22 mouse cellular contexts compared by ENCODE assay signal in genomic region chr3:133968176-133968575, GRCm38 (mm10).
DNase-seq lines count a peak whose midpoint lies in the region; ATAC-seq and TF ChIP-seq lines count a peak whose summit lies in the region.
"Had no signal": no experiment of that assay in that cellular context is flagged by ENCODE, and none has a peak within 500 bp of the region (broad histone marks: within the 10 kb centered on the region; RNA-seq: fewer than 3 reads in every experiment).

No protein-coding gene starts in this region.

- no peaks in the 10 kb centered on the region for H3K9me3 ChIP-seq in forebrain, embryonic 15.5 days
- H3K9me3 ChIP-seq in forebrain, embryonic 11.5 days (ENCODE audit: control insufficient read depth, low read length) = no peaks in the 10 kb centered on the region
- no peaks in the 10 kb centered on the region for H3K9me3 ChIP-seq in midbrain, postnatal 0 days (ENCODE audit: low read length)
- H3K9me3 ChIP-seq in midbrain, embryonic 11.5 days (ENCODE audit: control insufficient read depth, low read length) = no peaks in the 10 kb centered on the region
- H3K9me3 ChIP-seq: embryonic facial prominence, embryonic 15.5 days; G1E; heart, embryonic 13.5 days had no signal

- no peak overlapping the region for H3K4me3 ChIP-seq in forebrain, embryonic 15.5 days
- no peak overlapping the region for H3K4me3 ChIP-seq in forebrain, embryonic 11.5 days (ENCODE audit: low read depth, low read length)
- H3K4me3 ChIP-seq in midbrain, postnatal 0 days (ENCODE audit: low read depth, low read length) = no peak overlapping the region
- no peak overlapping the region for H3K4me3 ChIP-seq in midbrain, embryonic 11.5 days (ENCODE audit: low read depth, low read length)
- H3K4me3 ChIP-seq: embryonic facial prominence, embryonic 15.5 days; erythroblast, embryonic 14.5 days; heart, embryonic 13.5 days had no signal

- H3K27me3 ChIP-seq in forebrain, embryonic 15.5 days = no peaks in the 10 kb centered on the region
- H3K27me3 ChIP-seq in forebrain, embryonic 11.5 days (ENCODE audit: control insufficient read depth, insufficient read depth, low read length) = no peaks in the 10 kb centered on the region
- no peaks in the 10 kb centered on the region for H3K27me3 ChIP-seq in midbrain, postnatal 0 days (ENCODE audit: insufficient read depth, low read length)
- H3K27me3 ChIP-seq in midbrain, embryonic 11.5 days (ENCODE audit: control insufficient read depth, insufficient read depth, low read length) = no peaks in the 10 kb centered on the region
- H3K27me3 ChIP-seq: embryonic facial prominence, embryonic 15.5 days; heart, embryonic 13.5 days had no signal

- WGBS in forebrain, embryonic 15.5 days = 46% methylated on average over 6 of the region's 6 CpGs
- 88% methylated on average over 6 of the region's 6 CpGs for WGBS in forebrain, embryonic 11.5 days
- WGBS in midbrain, postnatal 0 days = 66% methylated on average over 6 of the region's 6 CpGs
- 86% methylated on average over 6 of the region's 6 CpGs for WGBS in midbrain, embryonic 11.5 days

- no peak overlapping the region for H3K9ac ChIP-seq in forebrain, embryonic 15.5 days (replicated peaks)
- H3K9ac ChIP-seq in forebrain, embryonic 11.5 days (ENCODE audit: low read length) = no peak overlapping the region
- H3K9ac ChIP-seq in midbrain, postnatal 0 days (replicated peaks; ENCODE audit: low read length, poor library complexity, severe bottlenecking) = no peak overlapping the region
- H3K9ac ChIP-seq in midbrain, embryonic 11.5 days (ENCODE audit: low read length) = no peak overlapping the region
- H3K9ac ChIP-seq: embryonic facial prominence, embryonic 15.5 days; heart, embryonic 13.5 days had no signal

- H3K4me2 ChIP-seq in forebrain, embryonic 15.5 days (replicated peaks) = no peak overlapping the region
- H3K4me2 ChIP-seq in forebrain, embryonic 11.5 days (ENCODE audit: low read depth, low read length, severe bottlenecking) = no peak overlapping the region
- H3K4me2 ChIP-seq in midbrain, postnatal 0 days (ENCODE audit: low read depth, low read length, poor library complexity, severe bottlenecking) = no peak overlapping the region
- H3K4me2 ChIP-seq in midbrain, embryonic 11.5 days = no peak overlapping the region
- H3K4me2 ChIP-seq: embryonic facial prominence, embryonic 15.5 days; heart, embryonic 13.5 days had no signal

- H3K36me3 ChIP-seq in forebrain, embryonic 15.5 days = no peaks in the 10 kb centered on the region
- H3K36me3 ChIP-seq in forebrain, embryonic 11.5 days (ENCODE audit: control insufficient read depth, insufficient read depth, low read length) = no peaks in the 10 kb centered on the region
- no peaks in the 10 kb centered on the region for H3K36me3 ChIP-seq in midbrain, postnatal 0 days (ENCODE audit: insufficient read depth, low read length)
- H3K36me3 ChIP-seq in midbrain, embryonic 11.5 days (ENCODE audit: control insufficient read depth, insufficient read depth, low read length) = no peaks in the 10 kb centered on the region
- H3K36me3 ChIP-seq: embryonic facial prominence, embryonic 15.5 days; G1E; heart, embryonic 13.5 days had no signal

- DNase-seq in cerebellum, postnatal 10 days = peak; percentile 46 to 62
- no peak for DNase-seq in cerebellum, postnatal 36 days
- DNase-seq in forebrain, embryonic 11.5 days (ENCODE audit: low spot score) = no peak
- peak; percentile 9 for DNase-seq in layer of hippocampus, adult 11-12 months (ENCODE audit: low spot score)
- DNase-seq in layer of hippocampus, postnatal 10 days (ENCODE audit: low spot score in 2 of 2) = no peak
- DNase-seq in midbrain, postnatal 0 days (ENCODE audit: low spot score) = peak; percentile 18
- no peak for DNase-seq in midbrain, embryonic 11.5 days (ENCODE audit: low spot score, missing footprints)
- DNase-seq: adrenal gland, postnatal 10 days; B cell, adult 2 months; cerebellum, adult 2 months; cerebellum, postnatal 25 days; gastrocnemius, postnatal 36 days; heart, adult 11 months; heart, postnatal 36 days; kidney, adult 11 months had no signal

- TF ChIP-seq CTCF in midbrain, postnatal 0 days (IDR thresholded peaks at IDR 0.05) = no peak

- H3K27ac ChIP-seq in forebrain, embryonic 15.5 days (replicated peaks) = no peak overlapping the region
- H3K27ac ChIP-seq in forebrain, embryonic 11.5 days (ENCODE audit: low read depth, low read length) = no peak overlapping the region
- no peak overlapping the region for H3K27ac ChIP-seq in midbrain, postnatal 0 days (ENCODE audit: low read depth, low read length)
- H3K27ac ChIP-seq in midbrain, embryonic 11.5 days (ENCODE audit: low read depth, low read length) = no peak overlapping the region
- H3K27ac ChIP-seq: embryonic facial prominence, embryonic 15.5 days; heart, embryonic 13.5 days had no signal

- ATAC-seq in forebrain, embryonic 15.5 days (replicated peaks) = 0 out of 2 replicates have a peak, but pooled peaks have one; percentile 29
- no peak for ATAC-seq in forebrain, embryonic 11.5 days (replicated peaks; ENCODE audit: low FRiP score)
- no peak for ATAC-seq in midbrain, postnatal 0 days (ENCODE audit: low FRiP score)
- no peak for ATAC-seq in midbrain, embryonic 11.5 days (ENCODE audit: low FRiP score)
- ATAC-seq: CD4-positive, CD25-positive, alpha-beta regulatory T cell, adult 4 months; hindbrain, embryonic 16.5 days had no signal

- no peaks in the 10 kb centered on the region for H3K4me1 ChIP-seq in forebrain, embryonic 15.5 days
- H3K4me1 ChIP-seq in forebrain, embryonic 11.5 days (replicated peaks; ENCODE audit: control insufficient read depth, insufficient read depth, low read length) = no peaks in the 10 kb centered on the region
- H3K4me1 ChIP-seq in midbrain, postnatal 0 days (ENCODE audit: insufficient read depth, low read length) = no peaks in the 10 kb centered on the region
- H3K4me1 ChIP-seq in midbrain, embryonic 11.5 days (ENCODE audit: control insufficient read depth, insufficient read depth, low read length) = no peaks in the 10 kb centered on the region
- H3K4me1 ChIP-seq: embryonic facial prominence, embryonic 15.5 days; heart, embryonic 13.5 days had no signal

Comparison
In these comparisons a context has a peak if more than half of its experiments do, and no peak if none do; other contexts are left out.
1. DNase-seq: peak in cerebellum, postnatal 10 days (2 of 2), layer of hippocampus, adult 11-12 months (single experiment) and midbrain, postnatal 0 days (single experiment); none in cerebellum, postnatal 36 days (0 of 2), forebrain, embryonic 11.5 days (single experiment), layer of hippocampus, postnatal 10 days (0 of 2) and midbrain, embryonic 11.5 days (single experiment).